Mouse (Mus musculus): ENCODE measurements around the gene Igf2bp3. TPM values are rescaled to one million over a fixed set of nuclear protein-coding genes. Genes with fewer than 3 reads are reported as not detected.

Gene Igf2bp3
- total RNA-seq (2012; rRNA removed) (18.4 TPM in 2 replicates), total RNA-seq (2014; rRNA removed) (35.6 and 39.1 TPM in 2 replicates), polyA plus RNA-seq (2012; ENCODE audit: insufficient read length, low read depth) (22.0 and 23.1 TPM in 2 replicates)

- Histone ChIP-seq H3K9me3 (replicated peaks; ENCODE audit: low read length) (no peaks in the 10 kb centered on the region), H3K4me3 (replicated peaks in 1 of 3; ENCODE audit: low read depth in 2 of 3, low read length in 2 of 3, poor library complexity in 1 of 3) (peak within 1 kb of the TSS; percentile 81 to 96 (median 83)), H3K4me2 (ENCODE audit: insufficient read depth, low read depth, poor library complexity, severe bottlenecking) (peak within 1 kb of the TSS; percentile 92), H3K27ac (ENCODE audit: insufficient read depth, low read depth) (peak within 1 kb of the TSS; percentile 67), H3K27me3 (replicated peaks) (peaks cover 4% of the 10 kb centered on the region), H3K4me1 (ENCODE audit: control insufficient read depth in 1 of 2, insufficient read depth in 2 of 2) (peaks cover 6 to 30% of the 10 kb centered on the region in 2 experiments), H3K9ac (ENCODE audit: insufficient read depth, low read depth) (peak within 1 kb of the TSS; percentile 94), H3K79me2 (replicated peaks; ENCODE audit: control insufficient read depth, extremely low read depth, insufficient read depth, poor library complexity, severe bottlenecking) (peaks cover 27% of the 10 kb centered on the region), H3K36me3 (replicated peaks in 1 of 2; ENCODE audit: control insufficient read depth in 1 of 2, insufficient read depth in 1 of 2, low read length in 1 of 2) (no peaks in the 10 kb centered on the region)
- peak; percentile 92 for DNase-seq (ENCODE audit: extremely low read depth)
- in situ Hi-C loops (cut with MboI; ENCODE audit: low pct_ligation_motif_present, low pct_unique_long_range_greater_than_20kb, low sequenced_read_pairs) (no loop called here), dilution Hi-C loops (cut with MboI; ENCODE audit: extremely low pct_ligation_motif_present, extremely low pct_unique_long_range_greater_than_20kb, low sequenced_read_pairs) (no loop called here)
- TF ChIP-seq POLR2A (IDR thresholded peaks at IDR 0.05; ENCODE audit: low read depth, low read length): peak; percentile 53
- TF ChIP-seq NRF1 (IDR thresholded peaks at IDR 0.05; ENCODE audit: low read depth, low read length): peak; percentile 52; the same call in 1 of the 2 replicates
- TF ChIP-seq POLR2AphosphoS2 (IDR thresholded peaks at IDR 0.05; ENCODE audit: low read depth, low read length): no peak
- TF ChIP-seq SMC3 (IDR thresholded peaks at IDR 0.05; ENCODE audit: low read depth, low read length): no peak
- no peak for TF ChIP-seq RAD21 (IDR thresholded peaks at IDR 0.05; ENCODE audit: low read depth, low read length)
- no peak; the same call in 1 of the 2 replicates for TF ChIP-seq RCOR1 (conservative IDR thresholded peaks at IDR 0.05; ENCODE audit: low read depth, low read length)
- TF ChIP-seq JUN (IDR thresholded peaks at IDR 0.05; ENCODE audit: insufficient read depth, low read depth, low read length): no peak
- no peak; the same call in 1 of the 2 replicates for TF ChIP-seq CHD1 (IDR thresholded peaks at IDR 0.05; ENCODE audit: low read depth, low read length)
- TF ChIP-seq E2F4 (IDR thresholded peaks at IDR 0.05; ENCODE audit: insufficient replicate concordance, low read depth, low read length): no peak
- TF ChIP-seq IRF4 (IDR thresholded peaks at IDR 0.05; ENCODE audit: low read depth, low read length): peak; percentile 65
- peak; percentile 69 for TF ChIP-seq ETS1 (conservative IDR thresholded peaks at IDR 0.05; ENCODE audit: low read depth, low read length)
- no peak for TF ChIP-seq GABPA (IDR thresholded peaks at IDR 0.05; ENCODE audit: insufficient replicate concordance, low read depth, low read length)
- peak; percentile 95 for TF ChIP-seq ZNF384 (IDR thresholded peaks at IDR 0.05; ENCODE audit: low read depth, low read length)
- TF ChIP-seq TBP (conservative IDR thresholded peaks at IDR 0.05; ENCODE audit: low read depth, low read length): no peak; the same call in 1 of the 2 replicates
- no peak for TF ChIP-seq ZC3H11A (IDR thresholded peaks at IDR 0.05; ENCODE audit: low read depth, low read length)
- peak; percentile 82 for TF ChIP-seq CHD2 (IDR thresholded peaks at IDR 0.05; ENCODE audit: low read length)
- TF ChIP-seq MAX (IDR thresholded peaks at IDR 0.05; ENCODE audit: low read length): peak; percentile 88; the same call in 1 of the 2 replicates
- no peak for TF ChIP-seq PAX5 (IDR thresholded peaks at IDR 0.05; ENCODE audit: low read length)
- peak; percentile 57 for TF ChIP-seq USF1 (IDR thresholded peaks at IDR 0.05; ENCODE audit: low read depth, low read length)
- no peak for TF ChIP-seq KAT2A (IDR thresholded peaks at IDR 0.05; ENCODE audit: insufficient replicate concordance, low read length)
- peak; percentile 55; the same call in 1 of the 2 replicates for TF ChIP-seq EP300 (IDR thresholded peaks at IDR 0.05; ENCODE audit: low read length)
- no peak for TF ChIP-seq JUND (conservative IDR thresholded peaks at IDR 0.05; ENCODE audit: low read depth, low read length)
- TF ChIP-seq MAFK (IDR thresholded peaks at IDR 0.05; ENCODE audit: insufficient replicate concordance, low read length): no peak
- TF ChIP-seq USF2 (conservative IDR thresholded peaks at IDR 0.05; ENCODE audit: low read depth, low read length): no peak
- TF ChIP-seq MYC (IDR thresholded peaks at IDR 0.05; ENCODE audit: low read depth, low read length): peak; percentile 48; the same call in 1 of the 2 replicates
- TF ChIP-seq TCF12 (IDR thresholded peaks at IDR 0.05; ENCODE audit: low read depth, low read length): peak; percentile 40
- TF ChIP-seq MXI1 (IDR thresholded peaks at IDR 0.05; ENCODE audit: low read depth, low read length): no peak; the same call in none of the 2 replicates
- no peak for TF ChIP-seq CTCF (conservative IDR thresholded peaks at IDR 0.05 in 1 of 2, IDR thresholded peaks at IDR 0.05 in 1 of 2; ENCODE audit: low read depth in 2 of 2, low read length in 2 of 2)
- TF ChIP-seq NELFE (IDR thresholded peaks at IDR 0.05; ENCODE audit: low read depth, low read length): peak; percentile 43; the same call in 1 of the 2 replicates
- TF ChIP-seq MEF2A (IDR thresholded peaks at IDR 0.05; ENCODE audit: borderline replicate concordance, low read depth, low read length): 0 out of 2 replicates have a peak, but pooled peaks have one; percentile 31
- no peak; the same call in none of the 2 replicates for TF ChIP-seq HCFC1 (IDR thresholded peaks at IDR 0.05; ENCODE audit: low read depth, low read length)
- TF ChIP-seq BHLHE40 (IDR thresholded peaks at IDR 0.05; ENCODE audit: low read depth, low read length): peak; percentile 97
- TF ChIP-seq ZKSCAN1 (IDR thresholded peaks at IDR 0.05; ENCODE audit: borderline replicate concordance, low read depth, low read length): no peak
- 0 out of 2 replicates have a peak, but pooled peaks have one; percentile 27 for TF ChIP-seq ZMIZ1 (IDR thresholded peaks at IDR 0.05; ENCODE audit: low read depth, low read length)
- peak; percentile 85; the same call in 1 of the 2 replicates for TF ChIP-seq UBTF (IDR thresholded peaks at IDR 0.05; ENCODE audit: low read depth, low read length)
- TF ChIP-seq ELF1 (IDR thresholded peaks at IDR 0.05; ENCODE audit: low read depth, low read length): no peak; the same call in 1 of the 2 replicates
- TF ChIP-seq MAZ (IDR thresholded peaks at IDR 0.05; ENCODE audit: low read depth, low read length): peak; percentile 84
Observed at GRCm38 (mm10) chr6:49214928-49215747, at the start of gene Igf2bp3. Gene Igf2bp3, minus strand, starts transcription at chr6:49214957.
